Mouse (Mus musculus): ENCODE measurements at regions not wholly inside any gene's neighbourhood (a gene's known extent, or its start where the extent isn't known, plus 50 kb on each side); places are given as distances from the start of the nearest gene placed in this dataset.

DNA sequence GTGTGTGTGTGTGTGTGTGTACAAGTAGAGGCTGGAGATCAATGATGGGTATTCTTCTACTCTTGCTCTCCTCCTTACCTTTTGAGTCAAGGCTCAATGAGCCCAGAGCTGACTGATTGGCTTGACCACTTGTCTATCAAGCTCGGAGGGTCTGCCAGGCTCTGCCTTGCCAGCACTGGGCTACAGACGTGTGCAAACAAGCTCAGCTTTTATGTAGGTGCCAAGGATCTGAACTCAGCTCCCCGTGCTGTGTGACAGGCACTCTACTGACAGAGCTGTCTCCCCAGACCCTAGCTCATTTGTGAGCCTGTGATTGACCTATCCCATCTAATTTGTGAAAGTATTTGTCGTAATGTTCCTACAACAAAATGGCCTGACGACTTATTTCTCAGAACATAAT lies 54.2 kb upstream of the Cdc42bpa start:
- DNase-seq (ENCODE audit: low spot score in 2 of 2) = peak in 1 of 2 experiments; percentile 51

- DNase-seq (ENCODE audit: low spot score in 2 of 2) = peak in 1 of 2 experiments; percentile 27
Measured at GRCm38 (mm10) chr1:179892711-179893110, 67.6 kb upstream of the Cdc42bpa start.

GRCm38 (mm10) chr1:179887921-179888320 lies 72.4 kb upstream of the Cdc42bpa start:
- peak in 1 of 2 experiments; percentile 30 for DNase-seq (ENCODE audit: low spot score in 2 of 2)

- DNase-seq (ENCODE audit: low spot score in 2 of 2) = peak in 1 of 2 experiments; percentile 10
Measured at GRCm38 (mm10) chr1:179881222-179881621, 77.7 kb upstream of the Ahctf1 start.

DNA sequence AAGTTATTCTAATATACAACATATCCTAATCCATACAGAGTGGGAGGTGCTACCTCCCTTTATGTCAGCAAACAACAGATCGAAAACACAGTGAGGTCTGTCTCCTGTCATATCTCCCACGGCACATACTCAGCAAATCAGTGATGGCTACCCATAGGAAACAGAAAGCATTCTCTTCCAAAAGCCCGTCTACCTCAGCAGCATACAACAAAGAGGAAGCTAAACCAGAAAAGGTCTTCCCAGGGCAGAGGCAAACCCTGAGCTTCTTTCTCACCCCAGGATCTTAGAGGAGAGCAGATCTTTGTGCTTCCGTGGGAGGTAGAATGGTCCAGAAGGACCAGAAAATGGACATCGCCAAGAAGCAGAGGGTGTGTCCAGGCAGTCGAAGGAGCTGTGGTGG lies 74.4 kb upstream of the Ahctf1 start:
- DNase-seq (ENCODE audit: low spot score in 2 of 2) = peak in 1 of 2 experiments; percentile 4

DNA sequence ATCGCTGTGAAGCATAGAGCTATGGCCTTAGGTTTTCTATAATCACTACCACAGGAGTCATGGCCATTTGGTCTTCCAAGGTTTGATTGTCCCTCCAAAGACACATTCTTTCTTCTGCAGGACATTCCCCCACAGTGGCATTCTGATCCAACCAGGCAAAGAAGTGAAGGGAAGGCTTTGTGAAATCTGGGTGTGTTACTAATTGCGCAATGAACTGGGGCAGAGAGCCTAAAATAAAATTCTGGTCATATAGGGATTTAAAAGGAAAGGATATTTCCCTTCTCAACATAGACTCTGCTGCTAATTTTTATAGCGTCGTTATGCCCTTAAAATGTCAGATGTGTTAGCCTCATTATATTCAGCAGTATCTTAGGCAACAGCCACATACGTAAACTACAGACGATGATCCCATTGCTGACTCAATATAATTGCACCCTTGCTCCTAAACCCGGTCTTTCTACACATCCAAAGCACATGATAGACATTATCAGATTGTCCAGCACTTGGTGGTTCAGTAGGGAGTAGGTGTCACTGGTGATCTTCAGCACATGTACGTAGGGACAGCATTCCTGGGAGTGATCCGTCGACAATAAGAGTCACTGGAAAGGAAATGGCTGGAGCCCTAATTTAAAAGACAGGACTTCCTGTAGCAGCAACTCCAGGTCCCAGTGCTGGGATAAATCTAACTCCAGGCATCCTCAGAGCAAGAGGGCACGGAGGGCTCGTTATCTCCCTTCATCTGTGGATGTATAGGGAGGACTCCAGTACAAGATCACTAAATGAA lies 70.5 kb upstream of the Ahctf1 start:
- DNase-seq (ENCODE audit: low spot score in 2 of 2) = no peak

DNA sequence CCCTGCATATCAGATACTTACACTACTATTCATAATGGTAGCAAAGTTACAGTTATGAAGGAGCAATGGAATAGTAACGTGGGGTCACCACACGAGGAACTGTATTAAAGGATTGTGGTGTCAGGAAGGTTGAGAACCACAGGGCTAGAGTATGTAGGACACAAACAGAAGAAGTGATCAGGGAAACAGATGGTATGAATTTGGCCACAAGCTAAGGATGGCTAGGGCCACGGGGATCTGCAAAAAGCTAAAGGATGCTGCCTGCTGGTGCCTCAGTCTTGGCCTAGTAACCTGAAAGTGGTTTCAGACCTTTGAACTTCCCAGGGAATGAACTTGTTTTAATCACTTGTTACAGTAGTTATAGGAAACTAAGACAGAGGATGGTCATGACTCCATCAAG lies 68.5 kb upstream of the Ahctf1 start:
- no peak for DNase-seq (ENCODE audit: low spot score in 2 of 2)

DNA sequence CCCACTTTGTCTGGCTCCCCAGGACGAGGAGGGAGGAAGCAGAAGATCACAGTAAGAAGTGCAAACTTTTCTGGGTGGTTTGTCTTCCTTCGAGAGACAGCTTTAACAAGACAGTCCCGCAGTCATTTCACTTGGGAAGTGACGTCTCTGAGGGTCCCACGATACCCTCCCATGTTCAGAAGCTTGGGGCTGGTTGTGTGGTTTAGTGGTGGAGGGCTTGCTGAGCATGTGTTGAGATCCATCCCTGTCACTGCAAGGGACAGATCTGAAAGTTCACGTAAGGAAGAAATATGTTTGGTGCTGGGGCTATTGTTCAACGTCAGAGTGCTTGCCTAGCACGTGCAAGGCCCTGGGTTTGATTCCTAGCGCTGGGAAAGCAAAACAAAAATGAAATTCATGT lies 65.2 kb upstream of the Ahctf1 start:
- DNase-seq (ENCODE audit: low spot score in 2 of 2) = no peak

- DNase-seq (ENCODE audit: low spot score in 2 of 2) = no peak
Measured at GRCm38 (mm10) chr1:179867493-179867892, 64.0 kb upstream of the Ahctf1 start.

GRCm38 (mm10) chr1:179866056-179866772 lies 62.7 kb upstream of the Ahctf1 start:
- no peak for DNase-seq (ENCODE audit: low spot score in 2 of 2)

- no peak for DNase-seq (ENCODE audit: low spot score in 2 of 2)
Measured at GRCm38 (mm10) chr1:179865561-179865960, 62.1 kb upstream of the Ahctf1 start.

- DNase-seq (ENCODE audit: low spot score in 2 of 2) = no peak
Measured at GRCm38 (mm10) chr1:179864537-179865226, 61.2 kb upstream of the Ahctf1 start.

- DNase-seq (ENCODE audit: low spot score in 2 of 2) = no peak
Measured at GRCm38 (mm10) chr1:179863420-179863819, 59.9 kb upstream of the Ahctf1 start.

- DNase-seq (ENCODE audit: low spot score in 2 of 2) = no peak
Measured at GRCm38 (mm10) chr1:179862941-179863340, 59.5 kb upstream of the Ahctf1 start.

DNA sequence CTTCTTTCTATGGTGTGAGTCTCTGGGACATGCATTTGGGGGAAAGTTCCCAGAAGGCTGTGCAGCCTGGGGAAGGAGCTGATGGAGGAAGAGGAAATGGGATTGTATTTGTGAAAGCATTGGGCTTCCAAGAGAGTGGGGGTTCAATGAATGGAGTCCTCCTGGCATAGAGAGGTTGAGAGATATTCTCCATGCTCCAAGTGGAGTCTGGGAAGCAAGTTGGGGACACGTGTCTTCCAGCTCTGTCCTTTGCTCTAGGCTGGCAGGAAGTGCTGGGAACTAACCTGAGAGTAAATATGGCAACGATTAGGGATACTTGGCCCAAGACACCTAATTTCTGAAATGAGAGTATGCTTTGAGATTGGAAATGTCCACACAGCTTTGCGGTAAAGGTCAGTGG lies 58.3 kb upstream of the Ahctf1 start:
- no peak for DNase-seq (ENCODE audit: low spot score in 2 of 2)

DNA sequence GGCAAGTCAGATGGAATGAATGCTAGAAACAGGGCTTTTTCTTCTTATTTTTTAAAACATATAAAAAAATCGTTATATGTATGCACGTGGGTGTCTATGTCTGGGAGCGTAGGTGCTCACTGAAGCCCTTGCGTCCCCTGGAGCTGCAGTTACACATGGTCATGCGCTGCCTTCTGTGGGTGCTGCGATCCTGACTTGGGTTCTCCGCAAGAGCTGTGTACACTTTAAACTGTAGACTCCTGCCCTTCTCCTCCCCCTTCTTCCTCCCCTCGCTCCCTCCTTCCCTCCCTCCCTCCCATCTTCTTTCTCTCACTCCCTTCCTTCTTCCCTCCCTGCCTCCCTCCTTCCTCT lies 56.0 kb upstream of the Ahctf1 start:
- no peak for DNase-seq (ENCODE audit: low spot score in 2 of 2)

- DNase-seq (ENCODE audit: low spot score in 2 of 2) = no peak
Measured at GRCm38 (mm10) chr1:179858780-179859551, 55.5 kb upstream of the Ahctf1 start.

DNA sequence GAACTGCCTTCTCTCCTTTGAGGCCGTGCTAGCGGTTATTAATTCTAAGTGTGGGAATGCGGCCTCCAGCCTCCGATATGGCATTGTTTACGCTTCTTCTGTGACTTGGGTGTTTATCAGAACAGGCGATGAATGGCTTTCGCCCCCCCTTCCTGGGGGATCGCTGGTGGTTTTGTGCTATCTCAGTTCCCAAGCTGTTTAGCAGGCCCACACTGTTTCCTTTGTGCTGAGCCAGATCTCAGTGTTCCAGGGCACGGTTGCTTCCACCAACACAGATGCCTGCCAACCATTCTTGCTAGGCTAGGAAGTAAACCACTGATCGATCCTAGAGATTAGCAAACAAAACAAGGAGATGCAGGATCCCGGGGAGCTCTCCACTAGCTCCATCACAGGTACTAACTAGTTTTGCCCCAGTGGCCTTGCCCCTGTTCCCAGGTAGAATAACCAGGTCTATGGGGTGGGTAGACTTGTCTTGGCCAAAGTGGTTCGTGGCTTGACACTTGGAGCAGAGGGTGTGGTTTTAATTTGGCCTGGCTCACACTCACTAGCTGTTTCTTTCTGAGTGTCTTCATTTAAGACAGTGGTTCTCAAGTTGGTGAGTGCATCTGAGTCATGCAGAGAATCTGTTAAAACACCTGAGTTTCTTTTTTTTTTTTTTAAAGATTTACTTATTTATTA lies 50.9 kb upstream of the Ahctf1 start:
- DNase-seq (ENCODE audit: low spot score in 2 of 2) = peak in 1 of 2 experiments; percentile 44
